In genomic region chr9:69592329-69593062, GRCm38 (mm10) we compare ENCODE assay signal across 20 mouse cellular contexts.
A peak's percentile ranks its signal among the peaks of the same experiment; 100 is the strongest.
DNase-seq lines count a peak whose midpoint lies in the region; ATAC-seq lines count a peak whose summit lies in the region.
"Had no signal": no experiment of that assay in that cellular context is flagged by ENCODE, and none has a peak within 500 bp of the region (broad histone marks: within the 10 kb centered on the region; RNA-seq: fewer than 3 reads in every experiment).

No protein-coding gene starts in this region.

- peaks cover 4% of the 10 kb centered on the region; the same call in 1 of the 2 replicates for H3K4me1 ChIP-seq in forebrain, embryonic 13.5 days
- no peaks in the 10 kb centered on the region for H3K4me1 ChIP-seq in hindbrain, embryonic 16.5 days (ENCODE audit: control insufficient read depth, insufficient read depth, low read depth, low read length)
- peaks cover 8% of the 10 kb centered on the region; the same call in 1 of the 2 replicates for H3K4me1 ChIP-seq in neural tube, embryonic 15.5 days
- H3K4me1 ChIP-seq: heart, embryonic 12.5 days; limb, embryonic 12.5 days; liver, embryonic 13.5 days; lung, embryonic 15.5 days had no signal

- WGBS in forebrain, embryonic 13.5 days, result 20% methylated on average over 14 of the region's 15 CpGs
- 43% methylated on average over 15 of the region's 15 CpGs for WGBS in hindbrain, embryonic 16.5 days
- 30% methylated on average over 14 of the region's 15 CpGs for WGBS in neural tube, embryonic 15.5 days

- H3K27me3 ChIP-seq in forebrain, embryonic 13.5 days, result peaks cover 64% of the 10 kb centered on the region
- H3K27me3 ChIP-seq in hindbrain, embryonic 16.5 days (replicated peaks; ENCODE audit: control insufficient read depth, insufficient read depth, low read length), result no peaks in the 10 kb centered on the region
- no peaks in the 10 kb centered on the region for H3K27me3 ChIP-seq in neural tube, embryonic 15.5 days (replicated peaks)
- H3K27me3 ChIP-seq: heart, embryonic 12.5 days; liver, embryonic 13.5 days had no signal

- no peaks in the 10 kb centered on the region for H3K9me3 ChIP-seq in forebrain, embryonic 13.5 days (replicated peaks)
- H3K9me3 ChIP-seq in hindbrain, embryonic 16.5 days (ENCODE audit: control insufficient read depth, low read length), result no peaks in the 10 kb centered on the region
- H3K9me3 ChIP-seq in neural tube, embryonic 15.5 days (replicated peaks), result no peaks in the 10 kb centered on the region
- H3K9me3 ChIP-seq: G1E; limb, embryonic 12.5 days; liver, embryonic 13.5 days; lung, embryonic 15.5 days had no signal

- peak; percentile 0 for DNase-seq in kidney, postnatal 10 days
- no peak for DNase-seq in kidney, postnatal 36 days
- no peak for DNase-seq in lung, postnatal 25 days (ENCODE audit: low spot score)
- DNase-seq: cerebellum, adult 18-20 months; cerebellum, postnatal 36 days; gastrocnemius, postnatal 36 days; heart, postnatal 36 days; liver, embryonic 13.5 days; thymus, adult 2 months had no signal

- no peaks in the 10 kb centered on the region for H3K36me3 ChIP-seq in forebrain, embryonic 13.5 days (ENCODE audit: poor library complexity, severe bottlenecking)
- no peaks in the 10 kb centered on the region for H3K36me3 ChIP-seq in hindbrain, embryonic 16.5 days (ENCODE audit: control insufficient read depth, insufficient read depth, low read length)
- H3K36me3 ChIP-seq in neural tube, embryonic 15.5 days, result no peaks in the 10 kb centered on the region
- H3K36me3 ChIP-seq: G1E; heart, embryonic 12.5 days; limb, embryonic 12.5 days; liver, embryonic 13.5 days; lung, embryonic 15.5 days had no signal

- no peak overlapping the region for H3K9ac ChIP-seq in forebrain, embryonic 13.5 days
- H3K9ac ChIP-seq in hindbrain, embryonic 16.5 days (ENCODE audit: low read depth, low read length), result no peak overlapping the region
- no peak overlapping the region for H3K9ac ChIP-seq in neural tube, embryonic 15.5 days (replicated peaks)
- H3K9ac ChIP-seq: heart, embryonic 12.5 days; limb, embryonic 12.5 days; liver, embryonic 13.5 days; lung, embryonic 15.5 days had no signal

- H3K4me2 ChIP-seq in forebrain, embryonic 13.5 days, result peak overlapping the region; percentile 32; the same call in 1 of the 2 replicates
- H3K4me2 ChIP-seq in hindbrain, embryonic 16.5 days (ENCODE audit: low read length), result peak overlapping the region; percentile 26
- H3K4me2 ChIP-seq in neural tube, embryonic 15.5 days, result peak overlapping the region; percentile 30
- H3K4me2 ChIP-seq: heart, embryonic 12.5 days; limb, embryonic 12.5 days; liver, embryonic 13.5 days; lung, embryonic 15.5 days had no signal

- H3K27ac ChIP-seq in forebrain, embryonic 13.5 days, result no peak overlapping the region
- no peak overlapping the region for H3K27ac ChIP-seq in hindbrain, embryonic 16.5 days (ENCODE audit: low read depth, low read length)
- no peak overlapping the region for H3K27ac ChIP-seq in neural tube, embryonic 15.5 days (replicated peaks)
- H3K27ac ChIP-seq: left cerebral cortex, adult 2 months; limb, embryonic 12.5 days; liver, embryonic 13.5 days; lung, embryonic 15.5 days had no signal

- no peak overlapping the region for H3K4me3 ChIP-seq in forebrain, embryonic 13.5 days
- no peak overlapping the region; the same call in 1 of the 2 replicates for H3K4me3 ChIP-seq in hindbrain, embryonic 16.5 days (ENCODE audit: low read length)
- H3K4me3 ChIP-seq in neural tube, embryonic 15.5 days (replicated peaks), result no peak overlapping the region
- H3K4me3 ChIP-seq: erythroblast, embryonic 14.5 days; heart, embryonic 12.5 days; left cerebral cortex, adult 2 months; limb, embryonic 12.5 days; liver, embryonic 13.5 days; lung, embryonic 15.5 days had no signal

- ATAC-seq in forebrain, embryonic 13.5 days, result peak; percentile 85
- no peak for ATAC-seq in hindbrain, embryonic 16.5 days
- peak; percentile 28; the same call in 1 of the 2 replicates for ATAC-seq in neural tube, embryonic 15.5 days (ENCODE audit: low FRiP score)
- no peak for ATAC-seq in monocyte, adult 5-6 weeks (replicated peaks; ENCODE audit: insufficient number of reproducible peaks, low FRiP score, low TSS enrichment, poor library complexity, severe bottlenecking)
- ATAC-seq: intestine, postnatal 0 days had no signal

Comparison
In these comparisons a context has a peak if more than half of its experiments do, and no peak if none do; other contexts are left out.
1. ATAC-seq: peak in forebrain, embryonic 13.5 days (single experiment) and neural tube, embryonic 15.5 days (single experiment); none in hindbrain, embryonic 16.5 days (single experiment) and monocyte, adult 5-6 weeks (single experiment).
2. Peak in every context shown above with its lines, with median percentiles within 50 percentile points of each other: H3K4me2 ChIP-seq.